Mouse (Mus musculus) erythroblast, adult 5-6 weeks (primary cell): ENCODE measurements around the gene Ak1. TPM values are rescaled to one million over a fixed set of nuclear protein-coding genes. Genes with fewer than 3 reads are reported as not detected.

Source experiments
- ATAC-seq: replicated peaks from 2 replicates; pipeline ENCODE4 v1.8.0; 2016; ENCODE audit warnings: moderate number of reproducible peaks, mild to moderate bottlenecking, moderate TSS enrichment, inconsistent platforms; ENCODE audit not compliant: poor library complexity, low FRiP score, severe bottlenecking
- total RNA-seq, 2 experiments: library from RNA; stranded (forward) in 1 of 2; stranded (reverse) in 1 of 2; fragments of 150-400 nt in 1 of 2; fragments of 200-764, 138-1000 nt in 1 of 2; gene quantifications; 2 replicates each; pipeline versions ENCODE4 v1.2.3 to v1.2.4; 2015 to 2017; ENCODE audit warnings: low replicate concordance in 2 of 2

Ak1 gene
- total RNA-seq, 2 experiments from 2014 or later = not detected

DNA sequence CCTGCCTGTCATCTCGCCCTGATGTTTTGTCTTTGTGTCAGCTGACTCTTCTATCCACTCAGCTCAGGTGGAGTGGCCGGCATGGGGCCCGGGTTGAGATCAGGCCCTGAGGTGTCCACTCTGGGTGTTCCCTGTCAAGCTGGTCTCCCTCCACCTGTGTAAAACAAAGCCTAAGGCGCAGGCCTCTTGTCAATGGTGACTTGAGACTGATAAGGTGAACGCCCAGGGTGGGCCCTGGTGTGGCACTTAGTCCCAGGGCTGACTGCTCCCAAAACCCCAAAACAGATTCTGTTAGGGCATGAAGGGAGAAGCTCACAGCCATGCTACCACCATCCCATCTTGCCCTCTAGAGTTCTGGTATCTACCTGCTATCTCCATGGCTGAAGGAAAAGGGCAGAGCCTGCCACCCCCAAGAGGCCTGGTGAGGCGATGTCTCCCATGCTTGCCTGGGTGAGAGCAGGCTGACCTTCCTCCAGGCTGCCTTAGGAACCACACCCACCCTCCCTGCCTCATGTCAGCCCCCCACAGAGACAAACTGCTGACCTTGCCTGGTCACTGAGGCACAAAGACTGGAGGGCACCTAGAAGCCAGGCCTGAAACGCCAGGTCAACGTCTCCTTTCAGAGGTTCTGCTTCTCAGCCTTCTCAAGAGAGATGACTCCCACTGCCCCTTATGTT lies 23.4 kb downstream of the Ak1 start:
- ATAC-seq = no peak

- no peak for ATAC-seq
These were observed 24.1 kb downstream of the Ak1 start for GRCm38 (mm10) chr2:32645647-32646046.

- peak; percentile 44 for ATAC-seq
These were observed 25.0 kb downstream of the Ak1 start, which contains the start of gene Eng for GRCm38 (mm10) chr2:32646379-32647056. Gene Eng, plus strand, starts transcription at chr2:32646595.

DNA sequence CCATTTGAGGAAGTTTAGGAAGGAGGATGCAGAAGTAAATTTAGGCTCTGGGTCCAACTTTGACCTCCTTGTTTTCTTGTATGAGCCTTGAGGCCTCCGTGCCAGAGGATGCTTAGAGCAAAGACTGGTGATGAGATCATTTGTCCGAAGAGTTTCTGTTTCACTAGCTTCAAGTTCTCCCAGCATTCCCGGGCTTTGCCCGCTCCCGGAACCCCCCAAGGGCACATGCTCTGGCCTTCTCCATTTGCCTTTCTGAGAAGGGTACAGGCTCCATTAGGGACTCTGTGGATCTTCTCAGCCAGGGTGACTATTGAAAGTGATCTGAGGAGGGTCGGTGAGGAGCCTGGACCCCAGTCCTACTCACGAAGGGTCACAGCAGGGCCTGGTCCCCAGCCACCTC lies 25.8 kb downstream of the Ak1 start:
- ATAC-seq = no peak

DNA sequence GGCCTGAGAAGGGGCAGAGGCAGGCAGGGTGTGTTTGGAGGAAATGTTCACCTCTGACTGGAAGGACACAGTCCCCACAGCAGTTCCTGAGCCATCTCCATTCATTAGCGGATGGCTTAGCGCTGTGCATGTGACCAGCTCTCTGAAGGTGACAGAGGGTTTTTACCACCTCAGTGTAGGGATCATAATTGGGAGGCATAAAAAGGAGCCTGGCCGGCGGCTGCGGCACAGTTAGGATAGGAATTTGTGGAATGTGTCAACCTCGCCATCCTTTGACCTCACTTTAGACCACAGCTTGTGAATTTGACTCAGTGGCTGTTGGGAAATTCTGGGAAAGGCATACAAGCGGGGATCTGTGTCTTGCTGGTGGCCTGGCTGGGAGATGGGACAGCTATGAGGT lies 32.2 kb downstream of the Ak1 start:
- no peak for ATAC-seq

GRCm38 (mm10) chr2:32654743-32655393 lies 33.3 kb downstream of the Ak1 start:
- no peak for ATAC-seq

DNA sequence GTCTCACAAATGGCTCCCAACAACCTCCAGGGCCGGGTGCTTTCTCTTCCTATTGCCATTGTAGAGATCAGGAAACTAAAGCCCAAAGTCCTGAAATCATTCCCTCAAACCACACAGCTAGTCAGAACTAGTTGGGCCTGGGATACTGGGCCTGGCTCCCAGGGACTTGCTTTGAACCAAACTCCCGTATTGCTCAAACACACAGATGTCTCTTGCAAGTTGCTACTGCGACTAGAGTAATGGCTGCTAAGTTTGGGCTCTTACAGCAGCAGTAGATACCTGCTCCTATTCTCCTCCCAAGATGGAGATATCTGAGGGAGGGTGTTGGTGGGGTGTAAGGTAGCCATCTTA lies 33.8 kb downstream of the Ak1 start:
- no peak for ATAC-seq

DNA sequence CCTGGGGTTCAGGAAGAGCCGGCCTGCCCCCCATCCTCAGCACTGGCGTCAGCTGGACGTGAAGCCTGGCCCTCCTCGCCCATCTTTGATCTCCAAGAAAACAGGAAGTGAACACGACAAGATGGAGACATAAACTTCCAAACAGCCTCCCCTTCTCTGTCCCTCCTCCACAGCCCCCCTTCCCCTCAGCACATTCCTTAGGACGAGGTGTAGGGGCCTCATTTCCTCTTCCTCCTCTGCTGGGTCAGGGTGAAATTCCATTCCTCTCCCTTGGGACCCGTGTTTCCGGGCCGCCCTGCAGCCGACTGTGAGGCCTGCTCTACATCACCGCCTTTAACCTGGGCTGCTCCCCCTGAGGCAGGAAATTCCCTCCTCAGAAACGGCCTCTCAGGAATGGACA lies 34.3 kb downstream of the Ak1 start:
- ATAC-seq = no peak

GRCm38 (mm10) chr2:32658873-32659272 lies 37.3 kb downstream of the Ak1 start:
- ATAC-seq = no peak

DNA sequence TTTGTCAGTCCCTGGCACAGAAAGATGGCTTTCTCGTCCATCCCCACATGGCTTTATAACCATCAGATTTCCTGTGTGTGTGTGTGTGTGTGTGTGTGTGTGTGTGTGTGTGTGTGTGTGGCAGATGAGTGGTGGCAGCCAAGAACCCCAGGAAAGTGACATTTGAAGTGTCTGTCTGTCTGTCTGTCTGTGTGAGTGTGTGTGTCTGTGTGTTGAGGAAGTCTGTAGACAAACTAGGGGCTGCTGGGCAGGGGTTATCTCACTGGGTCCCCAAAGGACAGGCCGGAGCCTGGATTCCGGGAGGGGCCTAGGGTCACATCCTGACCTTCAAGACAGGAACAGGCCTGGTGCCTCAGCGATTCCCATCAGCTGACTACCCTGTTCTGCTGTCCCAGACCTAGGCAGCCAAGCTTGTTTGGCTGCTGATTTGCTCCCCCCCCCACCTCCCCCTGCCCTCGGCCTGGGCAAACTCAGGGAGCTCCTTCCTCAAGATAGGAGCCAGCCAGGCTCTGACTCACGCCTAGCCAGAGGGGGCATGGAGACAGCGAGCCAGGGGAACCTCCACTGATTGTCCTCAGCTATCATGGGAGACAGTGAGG lies 40.0 kb downstream of the Ak1 start:
- no peak for ATAC-seq

DNA sequence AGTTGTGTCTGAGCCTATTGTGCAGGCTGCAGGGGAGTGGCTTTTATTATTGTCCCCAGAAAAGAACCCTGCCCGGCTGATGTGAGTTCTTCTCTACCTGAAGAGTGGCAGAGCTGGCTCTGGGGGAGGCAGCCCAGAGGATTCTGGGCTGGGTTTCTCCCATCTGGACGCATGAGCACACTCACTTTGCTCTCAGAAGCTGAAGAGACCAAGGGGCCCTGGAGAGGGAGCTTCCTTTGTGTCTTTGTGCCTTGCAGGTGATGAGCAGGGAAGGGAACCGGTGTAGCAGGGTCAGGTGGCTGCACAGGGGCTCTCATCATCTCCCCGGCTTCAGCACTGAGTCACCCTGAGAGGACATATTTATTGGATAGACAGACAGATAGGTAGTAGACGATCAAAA lies 40.7 kb downstream of the Ak1 start:
- ATAC-seq = no peak

- no peak for ATAC-seq
These were observed 43.8 kb downstream of the Ak1 start for GRCm38 (mm10) chr2:32665345-32665744.

DNA sequence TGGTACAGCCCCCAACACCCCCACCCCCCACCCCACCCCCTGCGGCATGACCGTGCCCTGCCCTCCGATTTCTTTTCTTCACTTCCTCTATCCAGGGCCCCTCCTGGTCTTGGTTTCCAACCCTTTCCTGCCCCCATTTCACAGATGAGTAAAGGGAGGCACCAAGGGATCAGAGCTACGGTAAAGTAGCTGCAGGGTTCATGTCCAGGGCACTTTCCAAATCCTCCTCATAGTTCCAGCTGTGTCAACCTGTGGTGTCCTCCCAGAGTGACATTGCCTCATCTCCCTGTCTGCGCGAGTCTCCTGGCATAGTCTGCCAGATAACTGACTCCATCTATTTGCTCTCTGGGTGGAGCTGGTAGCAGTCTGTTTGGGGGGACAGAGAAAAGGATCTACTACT lies 44.3 kb downstream of the Ak1 start:
- ATAC-seq = no peak

- ATAC-seq = no peak
These were observed 46.2 kb downstream of the Ak1 start for GRCm38 (mm10) chr2:32667775-32668174.

DNA sequence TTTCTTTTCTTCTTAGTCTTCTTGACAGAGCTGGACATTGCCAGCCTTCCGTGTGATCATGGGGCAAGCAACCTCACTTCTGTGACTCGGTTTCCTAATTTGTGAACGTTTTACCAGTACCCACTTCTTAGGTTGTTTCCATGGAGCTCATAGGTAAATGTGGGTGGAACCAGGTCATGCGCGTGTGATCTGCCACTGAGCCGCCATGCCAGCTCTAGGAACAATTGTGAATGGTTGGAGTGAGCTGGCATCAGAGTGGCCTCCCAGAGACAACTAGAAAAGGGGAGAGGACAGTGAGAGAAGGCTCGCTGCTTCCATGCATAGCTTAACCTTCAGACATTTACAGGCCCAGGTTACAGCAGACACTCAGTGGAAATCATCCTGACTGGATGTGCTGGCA lies 46.6 kb downstream of the Ak1 start:
- ATAC-seq = no peak

DNA sequence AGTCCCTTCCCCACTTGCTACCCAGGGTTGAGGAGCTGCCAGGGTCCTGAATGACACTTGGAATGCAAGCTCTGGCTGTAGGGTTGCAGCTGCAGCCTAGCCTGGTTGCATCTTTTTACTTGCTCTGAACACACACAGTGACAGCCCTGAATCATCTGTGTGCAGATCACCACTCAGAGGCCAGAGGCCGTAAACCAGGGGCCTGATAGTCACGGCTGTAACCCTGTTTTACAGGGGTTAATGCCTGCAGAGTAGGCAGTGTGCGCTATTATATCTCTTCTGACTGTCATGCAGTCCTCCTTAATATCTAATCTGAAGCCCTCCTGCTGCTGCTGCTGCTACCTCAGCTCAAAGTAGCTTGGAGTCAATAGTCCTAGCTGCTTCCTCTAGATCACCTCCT lies 48.3 kb downstream of the Ak1 start:
- ATAC-seq = no peak

- no peak for ATAC-seq
These were observed 49.6 kb downstream of the Ak1 start for GRCm38 (mm10) chr2:32671147-32671546.

DNA sequence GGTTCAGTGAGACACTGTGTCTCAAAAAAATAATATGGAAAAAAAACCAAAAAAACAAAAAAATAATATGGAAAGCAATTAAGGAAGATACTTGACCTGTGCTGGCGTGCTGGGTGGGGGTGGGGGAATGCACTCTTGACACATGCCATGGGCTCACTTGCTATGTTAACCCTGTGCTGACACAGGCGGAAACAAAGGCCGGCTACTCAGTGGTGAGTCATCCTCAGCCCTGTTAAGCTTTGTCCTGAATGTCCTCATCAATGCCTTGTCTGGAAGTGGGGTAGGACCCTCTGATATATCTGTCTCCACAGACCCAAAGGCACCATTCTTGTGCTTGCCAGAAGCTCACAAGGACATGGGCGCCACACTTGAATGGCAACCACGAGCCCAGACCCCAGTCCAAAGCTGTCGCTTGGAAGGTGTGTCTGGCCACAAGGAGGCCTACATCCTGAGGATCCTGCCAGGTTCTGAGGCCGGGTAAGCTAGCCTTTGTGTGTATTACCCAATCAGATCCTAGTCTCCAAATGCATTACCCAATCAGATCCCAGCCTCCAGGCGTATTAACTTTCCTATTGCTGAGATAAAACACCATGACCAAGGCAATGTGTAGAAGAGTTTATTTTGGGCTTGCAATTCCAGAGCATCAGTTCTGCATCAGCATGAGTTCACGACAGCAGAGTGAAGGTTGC lies 50.5 kb downstream of the Ak1 start:
- no peak for ATAC-seq

DNA sequence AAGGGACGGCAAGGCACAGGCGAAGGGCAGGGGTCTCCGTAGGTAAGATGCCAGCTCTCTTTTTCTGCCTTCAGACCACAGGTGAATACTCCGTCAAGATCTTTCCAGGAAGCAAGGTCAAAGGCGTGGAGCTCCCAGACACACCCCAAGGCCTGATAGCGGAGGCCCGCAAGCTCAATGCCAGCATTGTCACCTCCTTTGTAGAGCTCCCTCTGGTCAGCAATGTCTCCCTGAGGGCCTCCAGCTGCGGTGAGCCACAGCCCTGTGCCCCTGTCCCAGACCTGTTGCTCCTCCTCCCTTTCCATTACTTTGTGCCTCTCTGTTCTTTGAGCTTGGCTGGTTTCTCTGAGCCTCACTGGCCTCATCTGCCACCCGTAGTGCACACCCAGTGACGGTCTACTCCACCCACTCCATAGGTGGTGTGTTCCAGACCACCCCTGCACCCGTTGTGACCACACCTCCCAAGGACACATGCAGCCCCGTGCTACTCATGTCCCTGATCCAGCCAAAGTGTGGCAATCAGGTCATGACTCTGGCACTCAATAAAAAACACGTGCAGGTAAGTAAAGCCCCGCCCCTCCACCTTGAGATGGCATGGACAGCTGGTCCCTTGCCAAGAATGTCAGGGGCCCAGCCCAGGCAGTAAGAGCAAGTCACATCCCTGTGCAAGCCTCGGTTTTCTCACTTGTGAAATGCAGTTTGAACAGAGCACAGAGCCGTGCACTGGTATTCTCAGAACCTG lies 51.8 kb downstream of the Ak1 start:
- no peak for ATAC-seq

DNA sequence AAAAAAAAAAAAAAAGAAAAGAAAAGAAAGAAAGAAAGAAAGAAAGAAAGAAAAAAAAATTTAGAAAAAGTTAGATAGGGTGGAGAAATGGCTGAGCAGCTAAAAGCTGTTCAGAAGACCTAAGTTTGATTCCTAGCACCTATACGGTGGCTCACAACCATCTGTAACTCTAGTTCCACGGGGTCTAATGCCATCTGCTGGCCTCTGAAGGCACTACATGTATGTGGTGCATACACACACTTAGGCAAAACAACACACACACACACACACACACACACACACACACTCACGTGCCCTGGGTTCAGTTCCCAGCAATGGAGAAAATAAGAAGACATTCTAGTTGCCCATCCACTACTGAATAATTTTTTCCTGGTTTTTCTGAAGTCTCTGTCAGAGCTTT lies 55.3 kb downstream of the Ak1 start:
- ATAC-seq = no peak
